Mouse (Mus musculus) kidney, embryonic 16.5 days (tissue): Measurements from ENCODE around the gene Olfr330. TPM values are rescaled to one million over a fixed set of nuclear protein-coding genes. Genes with fewer than 3 reads are reported as not detected.

ENCODE experiments used
- ATAC-seq: fragments of 200-750 bp; cut with Nextera tagmentation; 2 replicates; pipeline ENCODE4 v1.8.0; 2017; ENCODE audit warnings: moderate TSS enrichment; ENCODE audit not compliant: low FRiP score, low TSS enrichment
- H3K27ac ChIP-seq: fragments of 300-500 bp; sonication (generic); 2 replicates; pipeline ENCODE4 v1.5.1; 2014; ENCODE audit warnings: low read length
- H3K27me3 ChIP-seq: fragments of 300-500 bp; sonication (generic); 2 replicates; pipeline ENCODE4 v1.6.1; 2014; ENCODE audit warnings: low read length, control low read depth, mixed read lengths; ENCODE audit not compliant: insufficient read depth
- H3K36me3 ChIP-seq: fragments of 300-500 bp; sonication (generic); 2 replicates; pipeline ENCODE4 v1.6.1; 2014; ENCODE audit warnings: low read length, control low read depth, mixed read lengths; ENCODE audit not compliant: insufficient read depth
- H3K4me1 ChIP-seq: fragments of 300-500 bp; sonication (generic); 2 replicates; pipeline ENCODE4 v1.6.1; 2014; ENCODE audit warnings: low read length, control low read depth, mixed read lengths; ENCODE audit not compliant: insufficient read depth
- H3K4me2 ChIP-seq: fragments of 300-500 bp; sonication (generic); replicated peaks from 2 replicates; pipeline ENCODE4 v1.6.1; 2014; ENCODE audit warnings: low read depth, low read length
- H3K4me3 ChIP-seq: fragments of 300-500 bp; sonication (generic); 2 replicates; pipeline ENCODE4 v1.5.1; 2014; ENCODE audit warnings: mild to moderate bottlenecking, low read length
- H3K9ac ChIP-seq: fragments of 300-500 bp; sonication (generic); replicated peaks from 2 replicates; pipeline ENCODE4 v1.6.1; 2014; ENCODE audit warnings: low read length
- H3K9me3 ChIP-seq: fragments of 300-500 bp; sonication (generic); 2 replicates; pipeline ENCODE4 v1.6.1; 2016; ENCODE audit warnings: low read length, control low read depth
- WGBS: fragments of 180-500 bp; shearing (Covaris S2); extraction: QIAGEN DNeasy Blood & Tissue Kit; methylation state at CpG from one replicate; pipeline ENCODE4 v1.1.7; 2014; 5-methylcytosine and 5-hydroxymethylcytosine counted together
- polyA plus RNA-seq: library from polyadenylated mRNA; unstranded; fragments of >200 nt; fragmentation: Nextera tagmentation; extraction: Ambion mirVana; gene quantifications from 2 replicates; pipeline ENCODE4 v1.2.1, GENCODE M21; 2015

The Olfr330 gene
- polyA plus RNA-seq, 1 experiment from 2014 or later, result not detected

- Histone ChIP-seq H3K9me3 (no peaks in the 10 kb centered on the region), H3K4me2 (no peak overlapping the region), H3K4me3 (no peak overlapping the region), H3K4me1 (no peaks in the 10 kb centered on the region), H3K9ac (no peak overlapping the region), H3K27ac (no peak overlapping the region), H3K36me3 (no peaks in the 10 kb centered on the region), H3K27me3 (no peaks in the 10 kb centered on the region)
- no peak for ATAC-seq
- WGBS, result 46% methylated on average over 3 of the region's 3 CpGs
These were observed 35.3 kb downstream of the Olfr330 start for GRCm38 (mm10) chr11:58499290-58499689.

DNA sequence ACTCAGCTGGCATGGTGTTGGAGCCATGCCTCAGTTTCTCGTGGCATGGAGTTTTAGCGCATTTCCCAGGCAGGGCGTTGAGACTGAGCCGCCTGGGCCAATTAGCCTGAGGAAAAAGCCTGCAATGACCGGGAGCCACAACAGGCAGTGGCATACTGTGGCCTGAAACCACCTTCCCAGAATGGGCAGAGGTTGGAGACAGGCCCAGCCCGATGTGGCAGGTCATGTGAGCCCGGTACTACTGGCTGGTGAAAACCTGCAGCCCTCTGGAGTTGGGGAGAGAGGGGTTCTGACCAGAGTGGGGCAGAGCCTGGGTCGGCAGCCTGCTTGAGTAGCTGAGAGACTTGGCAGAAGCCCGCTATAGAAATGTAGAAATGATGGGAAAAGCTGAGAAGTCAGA is 35.9 kb downstream of the Olfr330 start:
- Histone ChIP-seq H3K27ac (no peak overlapping the region), H3K4me3 (no peak overlapping the region), H3K36me3 (no peaks in the 10 kb centered on the region), H3K9ac (no peak overlapping the region), H3K27me3 (no peaks in the 10 kb centered on the region), H3K4me2 (no peak overlapping the region), H3K9me3 (no peaks in the 10 kb centered on the region), H3K4me1 (no peaks in the 10 kb centered on the region)
- no peak for ATAC-seq
- WGBS, result 82% methylated on average over 9 of the region's 9 CpGs

DNA sequence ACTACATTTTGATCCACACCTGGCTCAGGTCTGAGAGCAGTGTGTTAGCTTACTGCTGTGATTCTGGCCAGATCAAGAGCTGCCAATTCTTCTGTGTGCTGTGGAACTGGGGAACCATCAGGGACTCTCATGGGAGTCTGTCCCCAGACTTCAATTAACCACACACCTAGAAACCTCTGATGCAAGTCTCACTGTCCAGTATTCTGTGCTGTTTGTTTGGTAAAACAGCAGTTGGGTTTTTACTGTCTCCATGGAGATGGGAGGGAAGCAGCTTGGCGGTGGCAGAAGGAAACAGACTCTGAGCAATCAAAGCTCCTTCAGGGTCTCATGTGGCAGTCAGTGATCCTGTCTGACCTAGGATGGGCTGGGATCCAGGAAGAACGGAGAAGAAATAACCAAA is 42.2 kb downstream of the Olfr330 start, which contains the start of gene Olfr332:
Gene Olfr332, minus strand, starts transcription at position 101 of the 400 bp plus-strand sequence.
- no peak within 1 kb of the TSS for H3K4me3 ChIP-seq
- no peaks in the 10 kb centered on the region for H3K36me3 ChIP-seq
- H3K4me2 ChIP-seq, result no peak within 1 kb of the TSS
- no peaks in the 10 kb centered on the region for H3K4me1 ChIP-seq
- no peak within 1 kb of the TSS for H3K27ac ChIP-seq
- WGBS, result 64% methylated on average over 2 of the region's 2 CpGs
- no peaks in the 10 kb centered on the region for H3K27me3 ChIP-seq
- no peaks in the 10 kb centered on the region for H3K9me3 ChIP-seq
- no peak within 1 kb of the TSS for H3K9ac ChIP-seq
- no peak for ATAC-seq

Other genes with a start within 250 kb of the Olfr330 start
- 30.1 and 33.3 TPM in 2 replicates for gene Zfp692, start 227.8 kb downstream of the Olfr330 start, polyA plus RNA-seq
- gene Zfp672, start 204.5 kb downstream of the Olfr330 start, polyA plus RNA-seq, result 40.9 and 43.8 TPM in 2 replicates
- gene Sh3bp5l, start 204.1 kb downstream of the Olfr330 start, polyA plus RNA-seq, result 41.2 and 41.8 TPM in 2 replicates
- gene Lypd8, start 155.8 kb downstream of the Olfr330 start, polyA plus RNA-seq, result 0.21 and 0.27 TPM in 2 replicates
- not detected in 2 replicates for gene 1810065E05Rik, start 113.7 kb downstream of the Olfr330 start, polyA plus RNA-seq
- not detected in 2 replicates for gene Gm12253, start 102.3 kb downstream of the Olfr330 start, polyA plus RNA-seq
- not detected in 2 replicates for gene Lypd9, start 81.9 kb downstream of the Olfr330 start, polyA plus RNA-seq
- not detected in 2 replicates for gene Olfr30, start 72.6 kb downstream of the Olfr330 start, polyA plus RNA-seq
- not detected in 2 replicates for gene Olfr332, start 42.3 kb downstream of the Olfr330 start, polyA plus RNA-seq
- gene Olfr331, start 32.3 kb downstream of the Olfr330 start, polyA plus RNA-seq, result not detected in 2 replicates
- not detected in 2 replicates for gene Olfr329-ps, start 11.6 kb upstream of the Olfr330 start, polyA plus RNA-seq
- 0.14 TPM in 1 of 2 replicates, not detected in the other for gene Olfr328, start 20.8 kb upstream of the Olfr330 start, polyA plus RNA-seq
- gene Olfr224, start 35.7 kb upstream of the Olfr330 start, polyA plus RNA-seq, result not detected in 2 replicates
- gene Olfr325, start 42.9 kb upstream of the Olfr330 start, polyA plus RNA-seq, result not detected in 2 replicates
- not detected in 2 replicates for gene Olfr324, start 60.3 kb upstream of the Olfr330 start, polyA plus RNA-seq
- not detected in 2 replicates for gene 2210407C18Rik, start 81.2 kb upstream of the Olfr330 start, polyA plus RNA-seq
- not detected in 2 replicates for gene Olfr323, start 95.7 kb upstream of the Olfr330 start, polyA plus RNA-seq
- 0.10 TPM in 1 of 2 replicates, not detected in the other for gene Trim58, start 105.6 kb upstream of the Olfr330 start, polyA plus RNA-seq
- 0.04 and 0.12 TPM in 2 replicates for gene Olfr322, start 123.9 kb upstream of the Olfr330 start, polyA plus RNA-seq
- 0.05 TPM in 1 of 2 replicates, not detected in the other for gene Olfr320, start 146.3 kb upstream of the Olfr330 start, polyA plus RNA-seq
- not detected in 2 replicates for gene Olfr319, start 164.3 kb upstream of the Olfr330 start, polyA plus RNA-seq
- not detected in 2 replicates for gene Olfr318, start 189.2 kb upstream of the Olfr330 start, polyA plus RNA-seq
- gene Olfr317, start 204.4 kb upstream of the Olfr330 start, polyA plus RNA-seq, result not detected in 2 replicates
- not detected in 2 replicates for gene Olfr316, start 217.9 kb upstream of the Olfr330 start, polyA plus RNA-seq
- gene Olfr315, start 238.4 kb upstream of the Olfr330 start, polyA plus RNA-seq, result not detected in 2 replicates
- gene Olfr314, start 248.1 kb upstream of the Olfr330 start, polyA plus RNA-seq, result not detected in 2 replicates